Mouse (Mus musculus) forebrain, postnatal 0 days (tissue): ENCODE measurements around the gene Polr2a. TPM values are rescaled to one million over a fixed set of nuclear protein-coding genes. Genes with fewer than 3 reads are reported as not detected.
A peak's percentile ranks its signal among the peaks of the same experiment; 100 is the strongest.

Experiments
- ATAC-seq: fragments of 200-750 bp; cut with Nextera tagmentation; 2 replicates; pipeline ENCODE4 v1.8.0; 2017; ENCODE audit warnings: mild to moderate bottlenecking, moderate library complexity
- DNase-seq: peaks from one replicate; pipeline ENCODE4 v3.0.0-alpha.2; 2015
- H3K27ac ChIP-seq: fragments of 300-500 bp; sonication (generic); 2 replicates; pipeline ENCODE4 v1.5.1; 2014; ENCODE audit warnings: low read depth, mild to moderate bottlenecking, antibody characterized with exemption, low read length, moderate library complexity, mixed read lengths
- H3K27me3 ChIP-seq: fragments of 300-500 bp; sonication (generic); 2 replicates; pipeline ENCODE4 v1.6.1; 2014; ENCODE audit warnings: mild to moderate bottlenecking, low read length, mixed read lengths; ENCODE audit not compliant: insufficient read depth
- H3K36me3 ChIP-seq: fragments of 300-500 bp; sonication (generic); 2 replicates; pipeline ENCODE4 v1.6.1; 2014; ENCODE audit warnings: mild to moderate bottlenecking, moderate library complexity; ENCODE audit not compliant: insufficient read depth
- H3K4me1 ChIP-seq: fragments of 300-500 bp; sonication (generic); 2 replicates; pipeline ENCODE4 v1.6.1; 2014; ENCODE audit warnings: antibody characterized with exemption; ENCODE audit not compliant: insufficient read depth
- H3K4me2 ChIP-seq: fragments of 300-500 bp; sonication (generic); 2 replicates; pipeline ENCODE4 v1.6.1; 2014; ENCODE audit warnings: low read depth, mild to moderate bottlenecking, moderate library complexity
- H3K4me3 ChIP-seq: fragments of 300-500 bp; sonication (generic); 2 replicates; pipeline ENCODE4 v1.5.1; 2014; ENCODE audit warnings: low read depth, low read length, mixed read lengths
- H3K9ac ChIP-seq: fragments of 300-500 bp; sonication (generic); 2 replicates; pipeline ENCODE4 v1.6.1; 2014; ENCODE audit warnings: mild to moderate bottlenecking
- H3K9me3 ChIP-seq: fragments of 300-500 bp; sonication (generic); 2 replicates; pipeline ENCODE4 v1.6.1; 2016; ENCODE audit warnings: low read length
- CTCF ChIP-seq: sonication (generic); IDR thresholded peaks from 2 replicates; pipeline ENCODE4 v1.5.1; 2016; ENCODE audit warnings: antibody characterized with exemption, control low read depth, low read depth
- WGBS: fragments of 180-500 bp; shearing (Covaris S2); extraction: QIAGEN DNeasy Blood & Tissue Kit; methylation state at CpG from one replicate; pipeline ENCODE4 v1.1.7; 2014; 5-methylcytosine and 5-hydroxymethylcytosine counted together
- polyA plus RNA-seq: library from polyadenylated mRNA; unstranded; fragments of >200 nt; fragmentation: Nextera tagmentation; extraction: Ambion mirVana; gene quantifications from 2 replicates; pipeline ENCODE4 v1.2.1, GENCODE M21; 2015
- total RNA-seq: library from RNA; depleted of rRNA; stranded (reverse); fragments of >200 nt; gene quantifications from 2 replicates; pipeline ENCODE4 v1.2.3, GENCODE M21; 2014

Gene Polr2a
- total and polyA plus RNA-seq, 2 experiments from 2014 or later = 10.0 to 20.5 TPM

DNA sequence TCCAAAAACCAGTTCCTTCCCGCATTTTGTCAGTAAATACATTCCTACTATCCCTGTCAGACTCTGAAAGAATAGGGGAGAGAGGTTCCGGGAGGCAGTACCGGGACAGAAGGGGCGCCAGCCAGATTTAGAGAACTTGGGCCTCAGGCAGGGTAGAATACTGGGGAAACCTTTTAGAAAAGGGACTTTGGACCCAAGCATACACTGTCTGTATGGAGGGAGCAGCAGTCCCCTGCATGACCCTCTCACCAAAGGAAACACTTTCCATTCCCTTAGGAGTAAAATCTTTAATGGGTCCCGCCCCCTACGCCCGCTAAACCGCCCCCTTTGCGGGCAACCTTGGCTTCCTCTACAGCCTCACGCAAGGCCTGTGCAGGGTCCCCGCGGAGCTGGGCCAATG lies 44.9 kb upstream of the Polr2a start:
- peak overlapping the region; percentile 48 for H3K4me3 ChIP-seq
- H3K27me3 ChIP-seq = peaks cover 22% of the 10 kb centered on the region
- peaks cover 21% of the 10 kb centered on the region; the same call in 1 of the 2 replicates for H3K4me1 ChIP-seq
- H3K9ac ChIP-seq = peak overlapping the region; percentile 55
- WGBS = 2% methylated on average over 12 of the region's 12 CpGs
- DNase-seq = no peak
- no peak for TF ChIP-seq CTCF
- ATAC-seq = no peak
- H3K36me3 ChIP-seq = no peaks in the 10 kb centered on the region
- H3K9me3 ChIP-seq = no peaks in the 10 kb centered on the region
- H3K4me2 ChIP-seq = peak overlapping the region; percentile 97
- H3K27ac ChIP-seq = peak overlapping the region; percentile 78

DNA sequence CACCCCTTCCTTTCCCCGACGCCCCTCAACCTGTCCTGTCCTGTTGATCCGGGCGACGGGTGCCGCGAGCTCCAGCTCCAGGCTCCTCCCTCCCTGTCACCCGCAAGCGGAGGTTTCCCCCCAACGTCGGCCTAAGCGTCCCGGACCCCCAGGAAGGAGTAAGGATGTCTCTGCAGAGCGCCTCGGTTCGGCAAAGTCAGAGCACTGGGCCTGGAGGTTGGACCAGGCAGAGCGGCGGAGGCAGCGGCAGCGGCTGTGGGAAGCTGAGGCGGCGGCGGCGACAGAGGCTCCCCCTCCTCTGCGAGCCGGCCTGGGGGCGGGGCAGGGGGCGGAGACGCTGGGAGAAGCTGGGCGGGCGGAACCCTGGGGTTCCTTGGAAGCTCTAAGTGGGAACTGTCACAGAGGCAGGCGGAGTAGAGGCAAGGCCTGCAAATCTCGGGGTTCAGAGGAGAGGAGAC lies 44.2 kb upstream of the Polr2a start:
- Histone ChIP-seq H3K27ac (peak overlapping the region; percentile 78), H3K9ac (peak overlapping the region; percentile 69), H3K36me3 (peaks cover 4% of the 10 kb centered on the region; the same call in 1 of the 2 replicates), H3K9me3 (no peaks in the 10 kb centered on the region), H3K4me1 (peaks cover 21% of the 10 kb centered on the region; the same call in 1 of the 2 replicates), H3K27me3 (peaks cover 22% of the 10 kb centered on the region), H3K4me2 (peak overlapping the region; percentile 97), H3K4me3 (peak overlapping the region; percentile 48)
- WGBS = 3% methylated on average over 31 of the region's 33 CpGs
- no peak for TF ChIP-seq CTCF
- DNase-seq (peak; percentile 83), ATAC-seq (peak; percentile 14)

DNA sequence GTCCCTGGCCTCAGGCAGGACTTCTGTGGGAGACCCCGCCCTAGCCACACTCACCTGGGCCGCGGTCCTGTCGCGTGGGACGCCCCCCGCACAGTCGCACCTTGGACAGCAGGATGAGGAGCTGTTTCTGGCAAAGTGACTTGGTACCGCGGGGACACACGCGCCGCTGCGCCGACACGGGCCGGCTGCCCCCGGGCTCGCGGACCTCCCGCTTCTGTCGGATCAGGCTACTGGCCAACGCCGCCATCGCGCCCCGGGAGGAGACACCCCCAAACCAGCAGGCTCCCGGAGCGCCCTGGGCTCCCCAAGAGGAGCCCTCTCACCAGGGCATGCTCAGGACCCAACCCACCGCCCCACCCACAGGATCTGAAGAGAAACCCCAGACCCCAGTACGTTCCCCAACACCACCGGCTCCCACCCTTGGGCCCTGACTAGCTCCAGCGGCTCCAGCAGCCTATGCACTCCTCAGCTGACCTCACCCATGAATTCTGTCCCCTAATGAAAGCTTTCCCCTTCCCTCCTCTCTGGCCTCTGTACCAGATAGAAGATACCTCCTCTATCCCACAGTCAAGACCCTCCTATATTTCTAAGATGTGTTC lies 43.0 kb upstream of the Polr2a start, which contains the start of gene Fgf11:
TSS of gene Fgf11 (minus strand) at position 479 of the 599 bp plus-strand sequence.
- DNase-seq (no peak), ATAC-seq (no peak)
- peak within 1 kb of the TSS; percentile 97 for H3K4me2 ChIP-seq
- H3K4me3 ChIP-seq = peak within 1 kb of the TSS; percentile 48
- H3K27me3 ChIP-seq = peaks cover 21% of the 10 kb centered on the region
- no peak for TF ChIP-seq CTCF
- WGBS = 2% methylated on average over 33 of the region's 33 CpGs
- H3K9ac ChIP-seq = peak within 1 kb of the TSS; percentile 83
- no peaks in the 10 kb centered on the region for H3K9me3 ChIP-seq
- peaks cover 7% of the 10 kb centered on the region; the same call in 1 of the 2 replicates for H3K36me3 ChIP-seq
- H3K27ac ChIP-seq = peak within 1 kb of the TSS; percentile 96
- H3K4me1 ChIP-seq = peaks cover 21% of the 10 kb centered on the region; the same call in 1 of the 2 replicates

DNA sequence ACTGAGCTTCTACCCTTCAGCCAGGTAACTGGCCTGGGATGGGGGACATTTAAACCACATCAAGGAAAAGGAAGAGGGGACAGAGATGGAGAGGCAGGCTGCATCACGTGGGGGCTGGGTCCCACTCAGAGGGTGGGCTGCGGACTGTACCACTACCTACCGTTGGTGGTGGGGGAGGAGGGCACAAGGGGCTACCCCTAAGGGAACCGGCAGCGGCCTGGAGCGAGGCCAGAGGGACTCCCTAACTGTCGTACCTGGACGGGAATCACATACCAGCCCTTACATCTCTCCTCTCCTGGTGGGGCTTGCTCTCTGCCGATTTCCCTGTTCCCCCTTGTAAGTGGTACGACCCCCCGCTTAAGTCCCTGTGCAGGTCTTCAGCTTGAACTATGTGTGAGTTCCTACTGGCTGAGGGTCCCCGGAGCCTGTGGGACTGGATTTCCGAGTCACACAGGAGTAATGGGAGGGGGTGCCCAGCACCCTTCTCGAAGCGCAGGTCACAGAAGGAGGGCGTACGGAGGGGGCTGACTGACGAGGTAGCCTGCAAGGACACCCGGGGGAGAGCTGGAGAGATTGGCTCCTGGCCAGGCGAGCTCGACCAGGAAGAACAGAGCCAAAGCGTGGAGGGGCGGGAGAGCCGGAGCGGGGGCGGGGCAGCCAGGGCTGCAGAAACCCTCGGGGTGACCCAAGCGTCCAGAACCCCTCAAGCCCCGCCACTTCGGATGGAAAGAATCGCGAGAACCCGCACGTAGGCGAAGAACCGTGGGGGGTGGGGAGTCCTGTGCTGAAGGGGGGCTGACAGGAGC lies 42.2 kb upstream of the Polr2a start:
- DNase-seq = peak; percentile 95
- no peak; the same call in 1 of the 2 replicates for TF ChIP-seq CTCF
- ATAC-seq = peak; percentile 85
- peak overlapping the region; percentile 97 for H3K4me2 ChIP-seq
- peak overlapping the region; percentile 48 for H3K4me3 ChIP-seq
- WGBS = under 1% methylated on average over 36 of the region's 36 CpGs
- peak overlapping the region; percentile 96 for H3K27ac ChIP-seq
- H3K9me3 ChIP-seq = no peaks in the 10 kb centered on the region
- H3K9ac ChIP-seq = peak overlapping the region; percentile 83
- H3K4me1 ChIP-seq = peaks cover 25% of the 10 kb centered on the region; the same call in 1 of the 2 replicates
- H3K27me3 ChIP-seq = peaks cover 14% of the 10 kb centered on the region
- H3K36me3 ChIP-seq = peaks cover 7% of the 10 kb centered on the region; the same call in 1 of the 2 replicates

DNA sequence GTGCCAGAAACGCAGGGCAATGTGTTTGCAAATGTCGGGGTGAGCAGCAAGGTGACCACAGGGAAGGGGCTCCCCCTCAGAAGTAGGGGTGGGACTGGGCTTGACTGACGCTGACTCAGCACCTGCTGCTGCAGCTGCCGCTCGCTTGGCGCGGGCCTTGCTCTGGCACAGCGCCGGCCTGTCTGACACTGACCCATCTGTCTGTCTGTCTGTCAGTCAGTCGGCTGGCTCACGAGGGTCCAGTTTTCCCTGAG lies 41.6 kb upstream of the Polr2a start:
- no peak for DNase-seq
- Histone ChIP-seq H3K4me1 (peaks cover 28% of the 10 kb centered on the region), H3K4me2 (peak overlapping the region; percentile 97), H3K27ac (peak overlapping the region; percentile 96), H3K9ac (peak overlapping the region; percentile 83), H3K9me3 (no peaks in the 10 kb centered on the region), H3K36me3 (peaks cover 7% of the 10 kb centered on the region; the same call in 1 of the 2 replicates), H3K4me3 (peak overlapping the region; percentile 48), H3K27me3 (peaks cover 8% of the 10 kb centered on the region)
- TF ChIP-seq CTCF = no peak
- ATAC-seq = peak; percentile 21
- 3% methylated on average over 11 of the region's 11 CpGs for WGBS

DNA sequence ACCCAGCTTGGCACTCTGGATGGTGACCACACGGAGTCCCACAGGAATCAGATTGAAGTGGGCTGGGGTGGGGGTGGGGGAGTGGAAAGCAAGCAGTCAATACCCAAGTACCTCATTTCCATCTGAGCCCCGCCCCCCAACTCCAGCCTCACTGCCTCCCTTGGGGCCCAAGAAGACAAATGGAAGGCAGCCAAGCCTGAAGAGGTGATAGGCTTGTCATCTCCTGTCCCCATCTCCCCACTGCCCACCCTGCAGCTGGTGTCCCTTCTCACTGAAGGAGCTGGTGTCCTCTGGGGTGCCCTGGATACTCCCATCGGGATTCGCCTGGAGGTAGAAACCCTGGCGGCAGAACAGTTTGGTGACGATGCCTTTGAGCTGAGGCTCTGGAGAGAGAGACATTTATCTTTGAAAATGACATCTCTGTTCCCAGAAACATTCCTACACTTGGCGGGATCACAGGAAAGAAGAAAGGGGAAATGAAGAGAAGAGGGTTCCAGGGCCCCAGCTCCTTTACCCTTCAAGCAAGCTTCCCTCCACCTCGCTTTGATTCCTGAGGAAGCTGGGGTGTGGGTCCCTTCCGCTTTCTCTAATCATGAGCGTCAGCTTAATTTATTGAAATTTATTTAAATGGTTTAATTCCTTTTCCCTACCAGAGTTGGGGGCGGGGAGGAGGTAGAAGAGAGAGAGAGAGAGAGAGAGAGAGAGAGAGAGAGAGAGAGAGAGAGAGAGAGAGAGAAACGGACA lies 41.1 kb upstream of the Polr2a start:
- peaks cover 7% of the 10 kb centered on the region; the same call in 1 of the 2 replicates for H3K36me3 ChIP-seq
- no peak for TF ChIP-seq CTCF
- H3K9me3 ChIP-seq = no peaks in the 10 kb centered on the region
- H3K4me3 ChIP-seq = peak overlapping the region; percentile 48
- H3K27me3 ChIP-seq = peaks cover 3% of the 10 kb centered on the region; the same call in 1 of the 2 replicates
- ATAC-seq (no peak), DNase-seq (peak; percentile 55)
- H3K4me2 ChIP-seq = peak overlapping the region; percentile 97
- H3K4me1 ChIP-seq = peaks cover 28% of the 10 kb centered on the region
- peak overlapping the region; percentile 96 for H3K27ac ChIP-seq
- 10% methylated on average over 12 of the region's 12 CpGs for WGBS
- peak overlapping the region; percentile 83 for H3K9ac ChIP-seq
